Mouse (Mus musculus) granulocyte monocyte progenitor cell, adult 5-6 weeks (primary cell): ENCODE data around the gene Ugt1a8. TPM values are rescaled to one million over a fixed set of nuclear protein-coding genes. Genes with fewer than 3 reads are reported as not detected.
"Not testable (repeated sequence)": the region's sequence is repeated elsewhere in the genome, so short reads cannot be mapped to it uniquely, and the experiment has no call there.

ENCODE experiments used
- ATAC-seq: replicated peaks from 2 replicates; pipeline ENCODE4 v1.8.0; 2016; ENCODE audit warnings: mild to moderate bottlenecking, moderate TSS enrichment, inconsistent platforms; ENCODE audit not compliant: poor library complexity, severe bottlenecking
- total RNA-seq, 2 experiments: library from RNA; stranded (forward) in 1 of 2; stranded (reverse) in 1 of 2; fragments of 200-712, 200-1000 nt in 1 of 2; fragments of >200 nt in 1 of 2; fragmentation: Nextera tagmentation in 1 of 2; gene quantifications; 2 replicates each; pipeline ENCODE4 v1.2.3; 2014 to 2017

The Ugt1a8 gene
- total RNA-seq, 2 experiments from 2014 or later = not detected

DNA sequence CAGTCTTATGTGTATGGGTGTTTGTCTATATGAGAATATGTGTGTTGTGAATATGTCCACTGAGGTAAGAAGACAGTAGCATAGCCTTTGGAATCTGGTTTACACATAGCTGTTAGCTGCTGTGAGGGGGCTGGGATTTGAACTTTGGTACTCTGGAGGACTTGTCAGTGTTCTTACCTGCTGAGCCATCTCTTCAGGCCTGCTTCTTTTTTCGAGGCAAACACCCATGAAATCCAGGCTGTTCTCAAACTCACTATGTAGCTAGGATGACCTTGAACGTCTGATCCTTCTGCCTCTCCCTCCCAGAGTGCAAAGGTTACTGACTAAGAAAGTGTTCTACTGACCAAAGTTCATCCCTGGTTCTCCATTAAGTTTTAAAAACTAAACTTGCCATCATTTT, 18.0 kb downstream of the Ugt1a8 start:
- no peak for ATAC-seq

DNA sequence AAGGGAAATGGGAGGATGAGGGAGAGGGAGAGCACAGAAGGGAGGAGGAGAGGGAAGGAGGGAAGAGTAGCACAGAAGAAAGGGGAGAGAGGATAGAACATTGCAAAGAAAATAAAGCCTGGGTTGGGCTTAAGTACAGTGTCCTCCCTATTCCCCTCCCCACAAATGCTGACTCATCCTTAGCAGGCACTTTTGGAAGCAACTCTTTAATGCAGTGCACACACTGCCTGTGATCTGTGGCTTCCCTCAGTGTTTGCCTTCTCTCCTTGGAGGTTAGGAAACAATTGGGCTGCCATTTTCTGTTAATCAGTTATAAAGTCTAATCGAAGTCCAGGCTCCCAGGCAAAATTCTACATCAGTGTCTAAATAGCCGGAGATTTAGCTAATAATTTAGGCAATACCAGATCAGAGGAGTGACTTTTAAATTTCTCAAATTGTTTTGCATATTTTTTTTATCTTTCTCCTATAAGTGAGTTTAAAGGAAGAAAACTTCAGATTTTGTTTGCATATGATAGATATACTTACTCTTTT, 21.5 kb downstream of the Ugt1a8 start:
- ATAC-seq = peak; percentile 56

DNA sequence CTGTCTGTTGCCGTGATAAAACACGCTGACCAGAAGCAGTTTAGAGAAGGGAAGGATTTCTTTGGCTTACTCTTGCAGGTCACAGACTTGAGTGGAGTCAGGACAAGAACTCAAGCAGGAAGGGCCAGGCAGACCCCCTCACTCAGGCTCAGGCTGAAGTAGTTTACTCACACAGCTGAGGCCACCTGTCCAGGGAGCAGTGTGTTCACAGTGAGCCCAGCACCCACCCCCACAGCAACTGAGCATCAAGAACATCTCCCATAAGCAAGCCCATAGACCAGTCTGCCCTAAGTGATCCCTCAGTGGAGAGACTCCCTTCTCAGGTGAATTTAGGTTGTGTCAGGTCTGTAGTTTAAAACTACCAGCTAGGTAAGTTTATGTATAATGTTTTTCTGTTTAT, 22.0 kb downstream of the Ugt1a8 start:
- not testable (repeated sequence) for ATAC-seq

DNA sequence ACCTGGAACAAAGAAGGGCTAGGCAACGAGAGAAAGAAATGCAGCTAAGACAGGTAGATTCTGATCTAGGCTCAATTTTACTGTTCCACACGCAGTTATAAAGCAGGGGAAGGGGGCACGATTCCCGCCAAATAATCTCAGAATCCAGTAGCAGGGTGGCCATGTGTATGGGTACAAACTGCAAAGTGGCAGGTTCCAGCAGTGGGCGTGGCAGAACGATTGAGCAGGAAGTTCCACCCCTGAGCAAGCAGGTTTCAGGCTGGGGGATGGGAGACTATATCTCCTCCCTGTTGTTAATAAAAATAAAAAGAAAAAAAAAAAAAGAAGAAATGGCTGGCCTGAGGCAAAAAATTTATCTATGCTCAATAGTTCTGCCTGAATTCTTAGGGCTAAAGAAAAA, 25.2 kb downstream of the Ugt1a8 start:
- not testable (repeated sequence) for ATAC-seq

DNA sequence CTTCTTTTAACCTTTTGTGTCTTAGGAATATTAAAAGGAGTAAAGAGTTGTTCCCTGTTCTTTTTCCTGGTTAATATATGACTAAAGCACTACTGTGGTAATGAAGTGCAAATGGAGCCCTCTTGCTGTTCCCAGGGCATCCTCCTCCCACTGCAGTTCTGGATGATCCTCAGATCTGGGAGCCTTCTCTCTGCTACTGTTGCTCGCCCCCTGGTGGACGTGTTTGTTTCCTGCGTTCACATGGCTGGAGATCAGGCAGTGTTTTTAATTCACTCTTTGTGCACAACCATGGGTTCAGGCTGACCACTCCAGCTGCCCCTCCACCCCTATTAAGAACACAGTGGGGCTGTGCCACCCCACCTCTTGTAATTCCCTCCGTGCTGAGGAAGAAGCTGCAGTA, 32.9 kb downstream of the Ugt1a8 start:
- ATAC-seq = peak; percentile 84

DNA sequence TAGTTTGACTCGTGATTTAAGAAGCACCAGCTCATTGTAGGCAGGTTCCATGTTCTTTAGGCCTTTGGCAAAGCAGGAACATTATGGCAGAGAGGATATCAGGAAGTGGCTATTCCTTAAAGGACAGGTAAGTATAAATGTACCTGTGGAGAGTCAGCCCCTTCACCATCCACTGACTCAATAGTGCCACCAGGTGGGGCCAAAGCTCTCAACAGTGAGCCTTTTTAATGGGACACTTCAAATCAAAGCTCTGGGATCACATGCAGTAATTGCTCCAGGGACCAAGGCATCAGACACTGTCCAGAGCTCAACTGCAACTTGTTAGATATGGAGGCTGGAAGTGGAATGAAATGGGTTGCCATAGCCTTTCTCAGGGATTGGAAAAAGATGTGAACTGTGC, 33.9 kb downstream of the Ugt1a8 start:
- not testable (repeated sequence) for ATAC-seq

DNA sequence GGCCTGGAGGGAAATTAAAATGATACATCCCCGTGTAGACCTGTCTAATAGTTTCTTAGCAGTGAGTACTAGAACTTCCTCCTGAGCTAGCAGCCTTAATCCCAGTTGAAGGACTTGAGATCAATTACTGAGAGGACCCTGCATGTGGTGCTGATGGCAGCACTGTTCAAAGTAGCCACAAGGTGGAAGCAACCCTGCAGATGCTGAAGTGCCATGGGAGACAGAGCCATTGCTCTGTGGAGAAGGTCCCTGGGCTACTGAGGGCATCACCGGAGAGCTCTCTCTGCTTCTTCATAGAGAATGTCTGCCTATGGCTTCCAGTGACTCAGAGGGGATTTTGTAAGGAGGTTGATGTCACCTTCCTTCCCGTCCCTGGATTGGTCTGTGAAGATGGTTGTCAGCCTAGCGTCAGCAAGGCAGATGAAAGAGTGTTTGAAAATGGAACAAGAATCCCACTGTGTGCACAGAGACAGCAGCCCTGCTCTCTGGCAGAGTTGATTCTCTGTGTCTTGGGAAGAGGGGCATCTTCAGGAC, 38.3 kb downstream of the Ugt1a8 start:
- peak; percentile 73 for ATAC-seq

DNA sequence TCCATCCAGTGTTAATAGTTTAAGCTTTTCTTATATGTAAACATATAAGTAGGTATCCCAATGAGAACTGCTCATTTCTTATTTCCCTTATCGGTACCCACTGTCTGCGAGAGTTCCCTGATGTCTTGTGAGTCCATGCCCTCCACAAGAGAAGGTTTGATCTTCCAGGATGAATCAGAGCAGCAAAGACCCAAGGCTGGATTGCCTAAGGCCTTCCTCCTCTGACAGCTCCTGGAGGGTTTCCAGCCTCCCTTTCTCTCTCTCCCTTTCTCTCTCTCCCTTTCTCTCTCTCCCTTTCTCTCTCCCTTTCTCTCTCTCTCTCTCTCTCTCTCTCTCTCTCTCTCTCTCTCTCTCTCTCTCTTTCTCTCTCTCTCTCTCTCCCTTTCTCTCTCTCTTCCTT, 41.5 kb downstream of the Ugt1a8 start:
- not testable (repeated sequence) for ATAC-seq

DNA sequence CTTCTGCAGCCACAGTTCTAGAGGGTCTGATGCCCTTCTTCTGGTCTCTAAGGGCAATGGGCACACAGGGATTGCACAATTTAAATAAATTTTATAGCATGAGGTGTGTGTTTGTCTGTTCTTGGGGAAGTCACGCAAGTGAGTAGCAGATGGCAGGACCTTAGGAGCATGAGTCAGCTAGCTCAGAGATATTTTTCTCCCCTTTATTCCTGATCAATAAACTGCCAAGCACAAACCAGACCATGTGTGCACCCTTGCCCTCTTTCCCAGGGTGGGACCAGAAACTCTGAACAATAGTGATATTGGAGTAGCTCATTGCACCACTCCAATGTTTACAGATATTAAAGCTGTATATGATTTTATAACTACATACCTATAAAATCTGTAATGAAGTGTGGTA, 42.6 kb downstream of the Ugt1a8 start:
- not testable (repeated sequence) for ATAC-seq

DNA sequence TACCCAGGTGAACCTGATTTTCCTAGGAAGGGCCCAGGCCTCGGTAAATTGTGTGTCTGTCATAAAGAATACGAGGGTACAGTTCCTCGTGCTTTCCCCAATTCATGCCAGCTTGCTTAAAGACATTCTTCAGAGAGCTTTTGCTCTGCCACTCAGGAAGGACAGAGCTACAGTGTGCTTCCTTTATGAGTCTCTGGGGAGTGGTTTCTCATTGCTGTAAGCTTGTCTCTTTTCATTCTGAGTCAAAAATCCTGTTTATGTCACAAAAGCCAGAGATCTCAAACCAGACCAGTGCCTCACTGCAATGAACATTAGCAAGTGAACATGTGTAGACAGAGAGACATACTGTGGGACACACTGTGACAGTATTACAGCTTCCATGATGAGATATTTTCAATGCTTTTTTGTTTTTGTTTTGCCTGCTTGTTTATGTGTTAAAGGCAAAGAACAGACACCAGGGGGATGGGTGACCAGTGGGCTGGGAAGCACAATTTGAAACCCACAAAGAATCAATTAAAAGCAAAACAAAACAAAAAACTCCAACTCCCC, 46.4 kb downstream of the Ugt1a8 start:
- ATAC-seq = 0 out of 2 replicates have a peak, but pooled peaks have one; percentile 11

DNA sequence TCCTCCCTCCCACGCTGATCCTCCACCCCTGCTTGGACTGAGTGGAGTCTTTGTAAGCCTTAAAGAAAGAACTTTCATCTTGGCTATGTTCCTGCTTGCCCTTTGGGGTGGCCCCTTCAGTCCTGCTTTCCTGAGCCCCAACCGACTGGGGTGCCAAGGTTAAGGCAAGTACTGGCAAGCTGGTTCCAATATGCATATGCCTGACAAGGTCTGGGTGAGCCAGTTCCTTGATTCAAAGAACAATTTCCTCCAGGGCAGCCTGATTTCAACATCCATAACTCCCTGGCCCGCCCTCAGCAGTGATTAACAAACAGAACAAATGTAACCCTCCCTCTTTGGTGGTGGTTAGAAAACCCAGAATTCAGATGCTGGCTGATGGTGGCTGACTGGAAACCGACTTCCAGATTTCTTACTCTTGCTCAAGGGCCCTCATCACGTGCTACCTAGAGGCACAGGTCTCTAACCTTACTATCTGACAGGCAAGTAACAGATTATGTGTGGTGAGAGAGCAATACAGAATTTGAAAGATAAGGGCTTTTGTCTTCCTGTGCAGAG, 46.9 kb downstream of the Ugt1a8 start, which contains the start of gene Ugt1a6a:
TSS of gene Ugt1a6a (plus strand) at position 353 of the 555 bp plus-strand sequence.
- peak; percentile 91 for ATAC-seq

DNA sequence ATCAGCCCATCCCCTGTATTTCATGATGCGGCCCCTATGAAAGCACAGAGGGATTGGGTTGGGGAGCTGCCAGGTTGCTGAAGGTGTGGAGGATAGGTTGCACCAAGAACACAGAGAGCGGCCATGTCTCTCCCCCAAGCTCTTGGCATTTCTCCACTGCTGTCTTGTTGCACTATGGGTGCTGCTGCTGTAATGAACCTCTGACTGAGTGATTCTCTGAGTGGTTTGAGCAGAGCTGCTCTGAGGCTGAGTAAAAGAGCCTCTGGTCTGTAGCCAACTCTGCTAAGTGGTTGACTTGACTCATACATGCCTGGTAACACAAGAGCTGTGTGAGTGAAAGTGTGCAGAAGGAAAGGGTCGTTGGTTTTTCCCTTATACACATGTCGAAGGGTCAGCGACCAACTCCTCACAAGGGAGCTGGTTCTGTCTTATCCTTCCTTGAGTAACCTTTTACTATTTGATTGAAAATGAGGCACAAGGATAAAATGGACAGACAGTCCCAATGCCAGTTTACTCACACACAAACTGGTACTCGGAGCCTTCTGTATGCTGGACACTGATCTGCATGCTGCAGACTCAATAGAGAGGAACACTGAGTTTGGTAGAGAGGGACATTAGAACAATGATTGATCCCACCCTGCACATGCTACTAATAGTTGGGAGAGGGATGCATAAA, 47.8 kb downstream of the Ugt1a8 start:
- ATAC-seq = not testable (repeated sequence)

DNA sequence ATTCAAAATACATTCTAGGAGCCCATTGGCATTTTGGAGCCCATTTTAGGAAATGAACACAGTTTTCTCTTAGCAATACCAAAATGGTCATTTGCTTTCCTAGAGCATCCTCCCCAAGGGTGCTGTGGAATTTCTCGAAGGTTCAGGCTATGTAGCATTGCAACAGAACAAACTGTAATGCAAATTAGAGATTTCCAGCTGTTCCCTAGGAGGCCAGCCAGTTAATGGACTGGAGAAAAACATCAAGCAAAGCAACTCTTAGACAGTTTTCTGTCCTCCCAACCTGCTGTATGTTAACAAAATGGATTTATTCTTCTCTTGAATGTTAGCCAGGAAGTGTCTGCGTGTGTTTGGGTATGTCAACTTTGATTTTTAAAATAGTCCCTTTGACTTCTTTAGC, 49.0 kb downstream of the Ugt1a8 start:
- no peak for ATAC-seq

DNA sequence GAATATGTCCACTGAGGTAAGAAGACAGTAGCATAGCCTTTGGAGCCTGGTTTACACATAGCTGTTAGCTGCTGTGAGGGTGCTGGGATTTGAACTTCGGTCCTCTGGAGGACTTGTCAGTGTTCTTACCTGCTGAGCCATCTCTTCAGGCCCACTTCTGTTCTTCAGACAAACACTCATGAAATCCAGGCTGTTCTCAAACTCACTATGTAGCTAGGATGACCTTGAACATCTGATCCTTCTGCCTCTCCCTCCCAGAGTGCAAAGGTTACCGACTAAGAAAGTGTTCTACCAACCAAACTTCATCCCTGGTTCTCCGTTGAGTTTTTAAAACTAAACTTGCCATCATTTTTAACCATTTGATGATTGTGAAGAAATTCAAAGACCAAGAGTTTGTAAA, 49.7 kb downstream of the Ugt1a8 start:
- ATAC-seq = no peak

DNA sequence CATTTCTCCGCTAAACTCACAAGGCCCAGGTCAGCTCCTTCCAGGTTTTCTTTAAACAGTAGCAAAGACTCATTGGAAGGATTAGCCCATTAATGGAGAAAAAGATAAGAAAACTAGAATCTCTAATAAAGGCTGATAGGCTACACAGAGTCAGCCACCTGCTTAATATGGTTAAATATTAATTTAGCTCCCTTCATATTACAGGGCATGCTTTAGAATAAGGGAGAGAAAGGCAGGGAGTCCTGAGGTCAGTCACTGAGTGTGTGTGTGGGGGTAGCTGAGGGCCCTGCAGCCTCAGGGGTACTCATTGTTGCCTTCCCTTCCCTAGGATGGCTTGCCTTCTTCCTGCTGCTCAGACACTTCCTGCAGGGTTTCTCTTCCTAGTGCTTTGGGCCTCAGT, 50.5 kb downstream of the Ugt1a8 start:
- no peak for ATAC-seq

DNA sequence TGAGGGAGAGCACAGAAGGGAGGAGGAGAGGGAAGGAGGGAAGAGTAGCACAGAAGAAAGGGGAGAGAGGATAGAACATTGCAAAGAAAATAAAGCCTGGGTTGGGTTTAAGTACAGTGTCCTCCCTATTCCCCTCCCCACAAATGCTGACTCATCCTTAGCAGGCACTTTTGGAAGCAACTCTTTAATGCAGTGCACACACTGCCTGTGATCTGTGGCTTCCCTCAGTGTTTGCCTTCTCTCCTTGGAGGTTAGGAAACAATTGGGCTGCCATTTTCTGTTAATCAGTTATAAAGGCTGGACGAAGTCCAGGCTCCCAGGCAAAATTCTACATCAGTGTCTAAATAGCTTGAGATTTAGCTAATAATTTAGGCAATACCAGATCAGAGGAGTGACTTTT, 52.9 kb downstream of the Ugt1a8 start:
- peak; percentile 42; the same call in 1 of the 2 replicates for ATAC-seq

DNA sequence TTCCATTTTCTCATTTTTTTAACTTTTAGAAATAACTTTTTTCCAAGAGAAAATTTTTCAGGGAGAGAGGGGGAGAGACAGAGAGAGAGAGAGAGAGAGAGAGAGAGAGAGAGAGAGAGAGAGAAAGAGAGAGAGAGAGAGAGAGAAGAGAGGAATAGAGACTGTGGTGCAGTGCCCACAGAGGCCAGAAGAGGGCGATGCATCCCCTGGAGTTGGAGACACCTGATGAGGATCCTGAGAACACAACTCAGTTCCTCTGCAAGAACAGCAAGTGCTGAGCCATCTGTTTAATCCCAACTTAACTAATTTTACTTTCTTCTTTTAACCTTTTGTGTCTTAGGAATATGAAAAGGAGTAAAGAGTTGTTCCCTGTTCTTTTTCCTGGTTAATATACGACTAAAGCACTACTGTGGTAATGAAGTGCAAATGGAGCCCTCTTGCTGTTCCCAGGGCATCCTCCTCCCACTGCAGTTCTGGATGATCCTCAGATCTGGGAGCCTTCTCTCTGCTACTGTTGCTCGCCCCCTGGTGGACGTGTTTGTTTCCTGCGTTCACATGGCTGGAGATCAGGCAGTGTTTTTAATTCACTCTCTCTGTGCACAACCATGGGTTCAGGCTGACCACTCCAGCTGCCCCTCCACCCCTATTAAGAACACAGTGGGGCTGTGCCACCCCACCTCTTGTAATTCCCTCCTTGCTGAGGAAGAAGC, 56.5 kb downstream of the Ugt1a8 start:
- ATAC-seq = peak; percentile 79

DNA sequence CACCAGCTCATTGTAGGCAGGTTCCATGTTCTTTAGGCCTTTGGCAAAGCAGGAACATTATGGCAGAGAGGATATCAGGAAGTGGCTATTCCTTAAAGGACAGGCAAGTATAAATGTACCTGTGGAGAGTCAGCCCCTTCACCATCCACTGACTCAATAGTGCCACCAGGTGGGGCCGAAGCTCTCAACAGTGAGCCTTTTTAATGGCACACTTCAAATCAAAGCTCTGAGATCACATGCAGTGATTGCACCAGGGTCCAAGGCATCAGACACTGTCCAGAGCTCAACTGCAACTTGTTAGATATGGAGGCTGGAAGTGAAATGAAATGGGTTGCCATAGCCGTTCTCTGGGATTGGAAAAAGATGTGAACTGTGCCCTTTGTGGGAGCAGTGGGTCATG, 57.7 kb downstream of the Ugt1a8 start:
- ATAC-seq = not testable (repeated sequence)

DNA sequence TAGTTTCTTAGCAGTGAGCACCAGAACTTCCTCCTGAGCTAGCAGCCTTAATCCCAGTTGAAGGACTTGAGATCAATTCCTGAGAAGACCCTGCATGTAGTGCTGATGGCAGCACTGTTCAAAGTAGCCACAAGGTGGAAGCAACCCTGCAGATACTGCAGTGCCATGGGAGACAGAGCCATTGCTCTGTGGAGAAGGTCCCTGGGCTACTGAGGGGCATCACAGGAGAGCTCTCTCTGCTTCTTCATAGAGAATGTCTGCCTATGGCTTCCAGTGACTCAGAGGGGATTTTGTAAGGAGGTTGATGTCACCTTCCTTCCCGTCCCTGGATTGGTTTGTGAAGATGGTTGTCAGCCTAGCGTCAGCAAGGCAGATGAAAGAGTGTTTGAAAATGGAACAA, 62.5 kb downstream of the Ugt1a8 start:
- ATAC-seq = peak; percentile 68

DNA sequence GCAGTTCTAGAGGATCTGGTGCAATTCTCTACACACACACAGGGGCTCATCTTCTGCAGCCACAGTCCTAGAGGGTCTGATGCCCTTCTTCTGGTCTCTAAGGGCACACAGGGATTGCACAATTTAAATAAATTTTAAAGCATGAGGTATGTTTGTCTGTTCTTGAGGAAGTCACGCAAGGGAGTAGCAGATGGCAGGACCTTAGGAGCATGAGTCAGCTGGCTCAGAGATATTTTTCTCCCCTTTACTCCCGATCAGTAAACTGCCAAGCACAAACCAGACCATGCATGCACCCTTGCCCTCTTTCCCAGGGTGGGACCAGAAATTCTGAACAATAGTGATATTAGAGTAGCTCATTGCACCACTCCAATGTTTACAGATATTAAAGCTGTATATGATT, 70.8 kb downstream of the Ugt1a8 start:
- ATAC-seq = peak; percentile 91

DNA sequence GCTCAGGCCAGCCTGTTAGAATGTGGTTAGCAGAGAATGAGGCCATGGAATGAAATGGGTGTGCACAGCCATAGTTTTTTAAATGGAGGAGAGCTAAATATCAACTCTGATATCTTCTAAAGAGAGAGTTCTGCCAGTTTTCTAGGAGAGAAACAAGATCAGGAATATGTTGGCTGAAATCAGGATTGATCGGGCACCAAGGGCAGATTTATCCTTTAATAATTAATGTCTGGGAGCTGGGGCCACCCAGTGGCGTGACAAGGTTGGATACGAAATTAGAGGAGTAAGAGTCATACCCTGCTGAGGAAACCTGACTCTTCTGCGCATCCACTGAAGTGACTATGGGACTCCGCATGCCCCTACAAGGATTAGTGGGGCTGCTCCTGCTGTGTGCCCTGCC, 78.1 kb downstream of the Ugt1a8 start, which contains the start of gene Ugt1a5:
TSS of gene Ugt1a5 (plus strand) at position 302 of the 400 bp plus-strand sequence.
- no peak for ATAC-seq
